Mouse (Mus musculus): ENCODE measurements around the gene Inafm2. TPM values are rescaled to one million over a fixed set of nuclear protein-coding genes. Genes with fewer than 3 reads are reported as not detected.

Inafm2 gene
- total RNA-seq, 2 experiments from 2014 or later, result 62.1 to 66.7 TPM

GRCm38 (mm10) chr2:118783093-118783492 is 37.5 kb downstream of the Inafm2 start:
- no peak for TF ChIP-seq CTCF (conservative IDR thresholded peaks at IDR 0.05)
- DNase-seq (ENCODE audit: low spot score in 2 of 2), result no peak
- H3K4me3 ChIP-seq, result no peak overlapping the region
- no peak overlapping the region for H3K27ac ChIP-seq

- TF ChIP-seq CTCF (conservative IDR thresholded peaks at IDR 0.05), result no peak
- H3K4me3 ChIP-seq, result no peak overlapping the region
- no peak for DNase-seq (ENCODE audit: low spot score in 2 of 2)
- no peak overlapping the region for H3K27ac ChIP-seq
Observed at GRCm38 (mm10) chr2:118783663-118784062, 38.1 kb downstream of the Inafm2 start.

- H3K4me3 ChIP-seq, result no peak overlapping the region
Observed at GRCm38 (mm10) chr2:118786525-118786924, 41.0 kb downstream of the Inafm2 start.

GRCm38 (mm10) chr2:118789501-118789900 is 43.9 kb downstream of the Inafm2 start:
- no peak overlapping the region; the same call in 1 of the 2 replicates for H3K27ac ChIP-seq
- TF ChIP-seq CTCF (conservative IDR thresholded peaks at IDR 0.05), result no peak
- DNase-seq (ENCODE audit: low spot score in 2 of 2), result peak in 1 of 2 experiments; percentile 53
- H3K4me3 ChIP-seq, result no peak overlapping the region

More at GRCm38 (mm10) chr2:118786525-118786924, 41.0 kb downstream of the Inafm2 start:
- H3K27ac ChIP-seq, result no peak overlapping the region
- no peak for DNase-seq (ENCODE audit: low spot score in 2 of 2)
- TF ChIP-seq CTCF (conservative IDR thresholded peaks at IDR 0.05), result no peak

- no peak for TF ChIP-seq CTCF (conservative IDR thresholded peaks at IDR 0.05)
- no peak for DNase-seq (ENCODE audit: low spot score in 2 of 2)
- Histone ChIP-seq H3K4me3 (peak overlapping the region; percentile 17; the same call in 1 of the 2 replicates), H3K27ac (peak overlapping the region; percentile 51; the same call in 1 of the 2 replicates)
Observed at GRCm38 (mm10) chr2:118790221-118790550, 44.6 kb downstream of the Inafm2 start.

GRCm38 (mm10) chr2:118790551-118791525 is 45.3 kb downstream of the Inafm2 start:
- peak; percentile 61 to 63 for DNase-seq (ENCODE audit: low spot score in 2 of 2)
- Histone ChIP-seq H3K27ac (peak overlapping the region; percentile 51; the same call in 1 of the 2 replicates), H3K4me3 (peak overlapping the region; percentile 17; the same call in 1 of the 2 replicates)
- TF ChIP-seq CTCF (conservative IDR thresholded peaks at IDR 0.05), result peak; percentile 84

GRCm38 (mm10) chr2:118791591-118792258 is 46.2 kb downstream of the Inafm2 start:
- Histone ChIP-seq H3K27ac (no peak overlapping the region), H3K4me3 (no peak overlapping the region)
- TF ChIP-seq CTCF (conservative IDR thresholded peaks at IDR 0.05), result no peak
- no peak for DNase-seq (ENCODE audit: low spot score in 2 of 2)

- DNase-seq (ENCODE audit: low spot score in 2 of 2), result no peak
- no peak overlapping the region for H3K27ac ChIP-seq
- H3K4me3 ChIP-seq, result no peak overlapping the region
- no peak for TF ChIP-seq CTCF (conservative IDR thresholded peaks at IDR 0.05)
Observed at GRCm38 (mm10) chr2:118792259-118792613, 46.7 kb downstream of the Inafm2 start.

GRCm38 (mm10) chr2:118793636-118794035 is 48.1 kb downstream of the Inafm2 start:
- DNase-seq (ENCODE audit: low spot score in 2 of 2), result no peak
- H3K27ac ChIP-seq, result no peak overlapping the region
- no peak for TF ChIP-seq CTCF (conservative IDR thresholded peaks at IDR 0.05)
- no peak overlapping the region for H3K4me3 ChIP-seq

Other genes with a start within 250 kb of the Inafm2 start
- 1 to 10 TPM; 1.9 to 2.8 TPM for gene Bmf, start 196.1 kb upstream of the Inafm2 start, total RNA-seq (2021)
- gene Bub1b, start 147.5 kb upstream of the Inafm2 start, total RNA-seq (2021), result 1 to 10 TPM; 2.0 to 2.1 TPM
- gene Pak6, start 82.5 kb upstream of the Inafm2 start, total RNA-seq (2021), result 10 to 100 TPM; 57.5 to 65.7 TPM
- 10 to 100 TPM; 14.8 to 15.5 TPM for gene Ankrd63, start 41.8 kb upstream of the Inafm2 start, total RNA-seq (2021)
- gene Plcb2, start 17.3 kb upstream of the Inafm2 start, total RNA-seq (2021), result 1 to 10 TPM; 2.3 to 2.6 TPM
- 1 to 10 TPM; 7.6 to 9.6 TPM for gene Ccdc9b, start 16.9 kb downstream of the Inafm2 start, total RNA-seq (2021)
- gene Phgr1, start 27.0 kb downstream of the Inafm2 start, total RNA-seq (2021), result not detected
- 100 to 1,000 TPM; 263 to 273 TPM for gene Disp2, start 34.0 kb downstream of the Inafm2 start, total RNA-seq (2021)
- 1 to 10 TPM; 1.5 to 3.2 TPM for gene Knstrn, start 68.2 kb downstream of the Inafm2 start, total RNA-seq (2021)
- gene Ivd, start 116.2 kb downstream of the Inafm2 start, total RNA-seq (2021), result 100 to 1,000 TPM; 117 to 121 TPM
- 10 to 100 TPM; 58.6 to 61.1 TPM for gene Bahd1, start 154.6 kb downstream of the Inafm2 start, total RNA-seq (2021)
- 1 to 10 TPM; 2.5 to 3.0 TPM for gene Chst14, start 180.7 kb downstream of the Inafm2 start, total RNA-seq (2021)

All from layer of hippocampus, adult 2 months (tissue).